Mouse (Mus musculus): ENCODE data around the gene Bad.
A peak's percentile ranks its signal among the peaks of the same experiment; 100 is the strongest.

Bad gene

GRCm38 (mm10) chr19:6914540-6914939 is 27.1 kb upstream of the Bad start:
- no peak for DNase-seq (ENCODE audit: extremely low spot score)

- DNase-seq (ENCODE audit: extremely low spot score), result no peak
Measured at GRCm38 (mm10) chr19:6915276-6915675, 26.4 kb upstream of the Bad start.

- DNase-seq (ENCODE audit: extremely low spot score), result no peak
Measured at GRCm38 (mm10) chr19:6916496-6916895, 25.2 kb upstream of the Bad start.

- no peak for DNase-seq (ENCODE audit: extremely low spot score)
Measured at GRCm38 (mm10) chr19:6918321-6918720, 23.3 kb upstream of the Bad start.

- DNase-seq (ENCODE audit: extremely low spot score), result no peak
Measured at GRCm38 (mm10) chr19:6919431-6919830, 22.2 kb upstream of the Bad start.

GRCm38 (mm10) chr19:6919876-6920740 is 21.6 kb upstream of the Bad start:
- DNase-seq (ENCODE audit: extremely low spot score), result no peak

- DNase-seq (ENCODE audit: extremely low spot score), result no peak
Measured at GRCm38 (mm10) chr19:6920741-6921636, 20.7 kb upstream of the Bad start.

- DNase-seq (ENCODE audit: extremely low spot score), result peak; percentile 100
Measured at GRCm38 (mm10) chr19:6921647-6922567, 19.8 kb upstream of the Bad start, which contains the start of gene Esrra. Esrra (minus strand) TSS chr19:6921813.

GRCm38 (mm10) chr19:6922901-6923735 is 18.5 kb upstream of the Bad start:
- no peak for DNase-seq (ENCODE audit: extremely low spot score)

- DNase-seq (ENCODE audit: extremely low spot score), result peak; percentile 83
Measured at GRCm38 (mm10) chr19:6924461-6925306, 17.0 kb upstream of the Bad start.

GRCm38 (mm10) chr19:6925307-6925573 is 16.4 kb upstream of the Bad start, which contains the start of gene Catsperz:
Catsperz (minus strand) TSS chr19:6925380.
- no peak for DNase-seq (ENCODE audit: extremely low spot score)

- no peak for DNase-seq (ENCODE audit: extremely low spot score)
Measured at GRCm38 (mm10) chr19:6925611-6926329, 15.9 kb upstream of the Bad start.

GRCm38 (mm10) chr19:6926559-6927255 is 15.0 kb upstream of the Bad start:
- DNase-seq (ENCODE audit: extremely low spot score), result peak; percentile 55

- no peak for DNase-seq (ENCODE audit: extremely low spot score)
Measured at GRCm38 (mm10) chr19:6928080-6928479, 13.6 kb upstream of the Bad start.

- DNase-seq (ENCODE audit: extremely low spot score), result no peak
Measured at GRCm38 (mm10) chr19:6931002-6931401, 10.7 kb upstream of the Bad start.

GRCm38 (mm10) chr19:6932018-6932417 is 9.6 kb upstream of the Bad start:
- no peak for DNase-seq (ENCODE audit: extremely low spot score)

- DNase-seq (ENCODE audit: extremely low spot score), result no peak
Measured at GRCm38 (mm10) chr19:6933102-6933435, 8.6 kb upstream of the Bad start.

- no peak for DNase-seq (ENCODE audit: extremely low spot score)
Measured at GRCm38 (mm10) chr19:6933436-6934194, 8.0 kb upstream of the Bad start.

Data from embryo, embryonic 9.5 days (tissue).